Mouse (Mus musculus) CH12F3 (cell line): ENCODE results near the gene Fam193a.

Source experiments
- in situ Hi-C: fragments of 300-500 bp; cut with MboI; formaldehyde crosslinking; loops from 2 replicates; pipeline ENCODE4 v1.14.3; 2020; ENCODE audit warnings: low sequenced_read_pairs

Fam193a gene

DNA sequence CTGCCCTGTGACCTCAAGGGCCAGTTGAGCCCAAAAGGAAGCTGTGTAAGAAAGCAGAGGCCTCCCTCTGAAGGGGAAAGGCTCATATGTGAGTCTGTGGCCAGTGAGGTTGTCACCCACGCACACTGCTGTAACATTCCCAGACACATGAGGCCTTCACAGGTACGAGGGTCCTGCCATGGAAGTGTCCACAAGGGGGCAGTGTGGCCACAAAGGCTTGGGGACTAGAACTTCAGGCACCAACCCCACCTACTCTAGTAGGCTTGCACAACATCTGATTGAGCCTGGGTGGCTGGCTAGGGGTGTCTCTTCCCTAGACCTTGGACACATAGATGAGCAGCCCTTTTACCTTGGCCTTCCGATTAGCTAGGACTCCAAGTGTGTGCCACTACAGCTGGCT, 148.2 kb downstream of the Fam193a start:
- in situ Hi-C loops, result no loop called here

DNA sequence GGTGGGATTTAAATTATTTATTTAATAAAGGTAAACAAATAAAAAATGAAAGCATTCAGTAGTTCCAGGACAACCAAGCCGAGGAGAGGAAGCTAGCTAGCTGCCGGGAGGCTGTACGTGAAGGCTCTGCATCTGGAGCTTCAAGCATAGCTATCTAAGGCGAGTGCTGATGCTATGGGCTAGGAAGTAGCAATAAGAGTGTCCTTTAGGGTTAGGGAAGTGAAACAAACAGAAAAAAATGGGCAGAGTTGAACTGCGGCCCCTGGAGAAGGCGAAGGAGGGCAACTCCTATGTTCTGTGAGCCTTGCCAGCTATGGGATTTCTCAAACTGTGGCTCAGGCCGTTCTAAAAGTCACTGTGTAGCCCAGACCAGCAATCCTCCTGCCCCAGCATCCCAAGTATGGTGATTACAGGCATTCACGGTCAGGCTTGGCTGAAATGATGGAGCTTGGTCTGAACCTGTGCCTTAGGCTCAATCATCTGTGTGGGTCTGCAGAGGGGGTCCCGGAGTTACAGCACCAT, 149.7 kb downstream of the Fam193a start:
- in situ Hi-C loops, result no loop called here

- in situ Hi-C loops, result loop anchor here (10.0 kb wide), 1 partner anchor 114 kb away; the partner anchor contains the start of gene Mfsd10
These were observed 150.9 kb downstream of the Fam193a start for GRCm38 (mm10) chr5:34520458-34521209.

- in situ Hi-C loops, result loop anchor here (10.0 kb wide), 1 partner anchor 113 kb away; the partner anchor contains the start of gene Mfsd10
These were observed 151.6 kb downstream of the Fam193a start for GRCm38 (mm10) chr5:34521337-34521736.

- in situ Hi-C loops, result loop anchor here (10.0 kb wide), 1 partner anchor 111 kb away; the partner anchor contains the start of gene Mfsd10
These were observed 154.3 kb downstream of the Fam193a start for GRCm38 (mm10) chr5:34523958-34524485.

DNA sequence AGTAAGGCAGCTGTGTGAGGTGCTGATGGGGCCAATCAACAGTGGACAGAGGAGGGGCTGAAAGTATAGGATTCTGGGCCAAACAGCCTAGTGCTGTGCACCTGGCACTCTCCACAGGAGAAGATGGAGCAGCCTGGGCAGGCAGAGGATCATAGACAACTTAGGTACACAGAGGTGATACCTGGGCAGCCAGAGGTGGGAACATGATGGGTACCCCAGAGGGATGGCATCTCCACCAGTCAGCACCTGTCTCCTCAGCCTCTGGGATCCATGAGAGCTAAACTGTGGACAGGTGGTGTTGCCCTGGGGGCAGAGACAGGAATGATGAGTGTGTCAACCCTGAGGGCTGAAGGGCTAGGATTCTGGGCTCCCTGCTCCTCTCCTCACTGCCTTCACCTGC, 154.8 kb downstream of the Fam193a start:
- in situ Hi-C loops, result loop anchor here (10.0 kb wide), 1 partner anchor 110 kb away; the partner anchor contains the start of gene Mfsd10

DNA sequence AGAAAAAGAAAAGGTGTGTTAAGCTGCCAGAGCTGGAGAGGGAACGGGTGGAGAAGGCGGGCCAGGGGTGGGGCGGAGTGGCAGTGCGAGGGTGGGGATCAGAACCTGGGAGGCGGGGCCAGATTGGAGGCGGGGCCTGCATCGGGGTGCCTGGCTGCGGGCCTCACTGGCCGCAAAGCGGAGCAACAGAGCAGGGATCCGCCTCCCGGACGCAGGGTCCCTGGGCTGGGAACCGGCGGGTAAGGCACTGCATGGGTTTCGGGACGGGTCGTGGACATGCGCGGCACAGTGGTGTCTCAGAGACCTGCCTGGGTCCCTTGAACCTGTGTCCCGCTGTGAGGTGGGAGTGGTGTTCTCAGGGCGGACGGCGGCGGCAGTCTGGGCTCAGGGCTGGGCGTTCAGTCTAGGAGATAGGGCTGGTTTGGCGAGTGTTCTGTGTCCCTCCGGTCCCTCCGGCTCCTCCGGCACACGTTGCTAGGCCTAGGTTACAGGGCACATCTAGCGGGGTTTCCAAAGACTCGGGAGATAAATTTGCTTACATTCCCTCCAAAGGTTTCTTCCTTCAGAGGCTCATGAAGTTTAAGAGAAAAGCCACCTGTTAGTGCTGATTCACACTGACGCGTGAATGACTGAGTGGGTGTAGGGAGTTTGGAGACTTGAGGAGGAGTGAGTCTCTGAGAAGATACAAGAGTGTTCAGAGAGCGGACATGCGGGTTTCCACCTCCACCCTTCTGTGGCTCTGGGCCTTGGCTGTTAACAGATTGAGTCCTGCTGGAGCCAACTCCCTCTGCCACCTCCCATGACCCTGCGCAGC, 156.1 kb downstream of the Fam193a start, which contains the start of gene Sh3bp2:
Gene Sh3bp2 (plus strand): TSS at position 176 of the 814 bp plus-strand sequence.
- in situ Hi-C loops, result loop anchor here (10.0 kb wide), 1 partner anchor 109 kb away; the partner anchor contains the start of gene Mfsd10

GRCm38 (mm10) chr5:34526477-34526775, 156.7 kb downstream of the Fam193a start:
- in situ Hi-C loops, result loop anchor here (10.0 kb wide), 1 partner anchor 108 kb away; the partner anchor contains the start of gene Mfsd10

GRCm38 (mm10) chr5:34527352-34527751, 157.6 kb downstream of the Fam193a start:
- in situ Hi-C loops, result loop anchor here (10.0 kb wide), 1 partner anchor 107 kb away; the partner anchor contains the start of gene Mfsd10

- in situ Hi-C loops, result loop anchor here (10.0 kb wide), 1 partner anchor 106 kb away; the partner anchor contains the start of gene Mfsd10
These were observed 159.0 kb downstream of the Fam193a start for GRCm38 (mm10) chr5:34528724-34529123.

DNA sequence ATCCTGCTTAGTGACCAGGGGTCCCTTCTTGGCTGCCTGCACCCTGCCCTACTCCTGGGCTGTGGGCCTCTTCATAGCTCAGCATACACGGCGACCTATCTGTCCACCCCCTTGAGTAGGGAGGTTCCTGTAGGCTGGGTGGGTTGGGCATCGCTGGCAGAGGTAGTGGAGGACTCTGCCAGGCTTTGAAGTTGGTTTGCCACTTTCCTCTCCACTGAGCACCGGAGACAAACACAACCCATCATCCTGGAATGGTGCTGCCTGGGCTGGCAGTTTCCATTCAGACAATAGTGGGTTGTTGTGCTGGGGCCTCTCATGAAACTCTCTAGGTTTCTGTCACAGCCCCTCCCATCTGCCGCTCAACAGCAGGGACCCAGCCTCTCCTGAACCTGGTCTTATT, 160.4 kb downstream of the Fam193a start:
- in situ Hi-C loops, result no loop called here

DNA sequence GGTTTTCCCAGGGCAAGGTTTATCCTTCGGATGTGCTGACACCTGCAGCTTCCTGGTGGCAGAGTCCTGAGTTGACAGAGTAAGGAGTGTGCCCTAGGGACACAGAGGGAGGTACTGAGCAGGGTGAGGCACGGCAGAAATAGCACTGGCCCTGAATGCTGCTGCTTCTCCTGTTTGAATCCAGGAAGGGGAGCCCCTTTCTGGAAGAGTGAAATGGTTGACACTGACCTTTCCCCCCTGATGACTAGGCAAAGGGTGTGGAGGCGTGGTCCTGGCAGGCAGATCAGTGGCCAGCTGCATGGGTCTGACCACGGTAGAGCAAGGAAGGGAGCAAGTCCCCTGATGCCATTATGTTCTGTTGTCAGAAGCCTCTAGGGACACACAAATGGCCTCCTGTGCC, 161.0 kb downstream of the Fam193a start:
- in situ Hi-C loops, result no loop called here

DNA sequence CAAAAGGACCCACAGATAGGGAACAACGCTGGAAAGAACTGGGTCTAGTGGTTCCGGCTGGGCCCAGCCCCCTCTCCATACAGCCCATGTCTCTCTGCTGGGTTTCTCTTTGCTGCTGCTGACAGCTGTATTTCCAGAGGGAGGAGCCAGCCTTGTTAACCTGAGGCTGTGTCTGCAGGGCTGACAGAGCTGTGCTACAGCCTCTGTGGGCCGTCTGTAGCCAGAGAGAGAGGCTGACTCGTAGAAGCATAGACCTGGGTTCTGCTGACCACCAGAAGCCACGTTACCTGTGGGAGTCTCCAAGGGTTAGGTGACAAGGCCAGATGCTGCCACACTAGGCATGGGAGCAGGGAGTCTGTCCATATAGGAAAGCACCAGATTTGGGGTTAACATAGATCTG, 163.3 kb downstream of the Fam193a start:
- in situ Hi-C loops, result no loop called here

DNA sequence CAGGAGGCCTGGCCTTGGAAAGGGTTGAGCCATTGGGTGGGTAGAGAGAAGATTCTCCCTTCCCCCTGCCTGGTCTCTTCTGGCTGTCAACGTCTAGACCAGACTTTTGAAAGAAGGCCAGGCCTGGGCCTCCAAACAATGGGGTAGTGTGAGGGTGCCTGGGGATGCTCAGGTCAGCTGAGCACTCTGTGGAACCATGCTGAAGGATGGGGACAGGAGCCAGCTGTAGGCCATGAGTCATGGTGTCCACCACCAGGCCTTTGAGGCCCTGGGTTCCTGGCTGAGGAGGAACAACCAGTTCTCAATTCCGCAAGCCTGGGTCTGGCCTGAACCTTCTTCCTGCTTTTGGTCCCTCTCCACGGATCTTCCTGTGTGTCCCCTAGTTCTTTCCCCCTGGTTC, 164.1 kb downstream of the Fam193a start:
- in situ Hi-C loops, result no loop called here

GRCm38 (mm10) chr5:34534776-34535581, 165.2 kb downstream of the Fam193a start:
- in situ Hi-C loops, result no loop called here

DNA sequence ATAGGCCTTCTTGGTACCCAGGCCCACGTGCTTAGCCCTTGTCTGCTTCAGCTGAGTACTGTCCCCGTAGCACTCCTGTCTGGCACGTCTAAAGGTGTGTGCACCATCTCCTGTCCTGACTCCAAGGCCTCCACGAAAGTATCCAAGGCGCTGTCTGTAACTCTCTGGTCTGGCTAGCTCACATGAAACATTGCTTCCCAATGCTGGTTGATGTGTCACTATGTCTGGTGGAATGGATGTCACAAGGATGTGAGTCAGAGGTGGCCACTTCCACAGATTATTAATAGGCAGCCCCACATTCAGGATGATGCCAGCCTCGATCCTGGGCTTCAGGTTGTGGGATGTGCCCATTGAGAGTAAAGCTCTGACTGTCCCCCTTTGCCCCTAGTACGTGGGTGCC, 166.1 kb downstream of the Fam193a start:
- in situ Hi-C loops, result no loop called here
